Mouse (Mus musculus): ENCODE measurements at regions not wholly inside any gene's neighbourhood (a gene's known extent, or its start where the extent isn't known, plus 50 kb on each side); places are given as distances from the start of the nearest gene placed in this dataset.

DNA sequence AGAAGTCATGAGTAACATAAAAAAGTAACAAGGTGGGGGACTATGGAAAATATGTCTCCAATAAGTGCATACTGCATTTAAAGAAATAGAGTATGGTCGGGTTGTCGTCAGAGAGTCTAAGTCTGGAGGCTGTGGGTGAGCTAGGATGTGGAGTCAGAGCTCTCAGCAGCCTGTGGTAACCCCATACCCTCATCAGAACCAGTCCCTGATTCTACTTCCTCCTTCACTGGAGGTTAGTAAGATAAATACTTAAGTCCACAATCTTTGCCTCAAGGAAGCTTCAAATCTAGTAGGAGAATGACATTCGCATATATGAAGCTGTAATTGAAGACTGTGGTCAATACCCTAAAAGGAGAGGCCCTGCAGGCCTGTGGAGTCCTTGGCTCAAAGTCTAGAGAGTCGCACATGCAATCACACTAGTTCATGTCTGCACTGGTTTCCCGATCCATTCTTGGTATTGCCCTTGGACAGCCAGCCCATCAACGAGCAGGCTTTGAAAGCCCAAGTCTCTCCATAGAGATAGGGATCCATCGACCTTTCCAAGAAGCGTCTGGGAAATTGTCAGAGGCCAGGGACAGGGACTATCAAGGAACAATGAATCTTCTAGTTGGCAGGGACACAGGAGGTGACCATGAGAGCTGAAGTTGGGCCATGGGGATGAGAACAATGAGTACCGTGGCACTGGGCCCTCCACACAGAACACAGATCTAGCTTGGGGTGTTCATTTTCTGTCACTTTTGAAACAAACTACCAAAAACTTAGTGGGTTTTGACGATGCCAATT lies 200.3 kb downstream of the Zfp36l1 start:
- no peak for DNase-seq (ENCODE audit: low spot score in 2 of 2)

DNA sequence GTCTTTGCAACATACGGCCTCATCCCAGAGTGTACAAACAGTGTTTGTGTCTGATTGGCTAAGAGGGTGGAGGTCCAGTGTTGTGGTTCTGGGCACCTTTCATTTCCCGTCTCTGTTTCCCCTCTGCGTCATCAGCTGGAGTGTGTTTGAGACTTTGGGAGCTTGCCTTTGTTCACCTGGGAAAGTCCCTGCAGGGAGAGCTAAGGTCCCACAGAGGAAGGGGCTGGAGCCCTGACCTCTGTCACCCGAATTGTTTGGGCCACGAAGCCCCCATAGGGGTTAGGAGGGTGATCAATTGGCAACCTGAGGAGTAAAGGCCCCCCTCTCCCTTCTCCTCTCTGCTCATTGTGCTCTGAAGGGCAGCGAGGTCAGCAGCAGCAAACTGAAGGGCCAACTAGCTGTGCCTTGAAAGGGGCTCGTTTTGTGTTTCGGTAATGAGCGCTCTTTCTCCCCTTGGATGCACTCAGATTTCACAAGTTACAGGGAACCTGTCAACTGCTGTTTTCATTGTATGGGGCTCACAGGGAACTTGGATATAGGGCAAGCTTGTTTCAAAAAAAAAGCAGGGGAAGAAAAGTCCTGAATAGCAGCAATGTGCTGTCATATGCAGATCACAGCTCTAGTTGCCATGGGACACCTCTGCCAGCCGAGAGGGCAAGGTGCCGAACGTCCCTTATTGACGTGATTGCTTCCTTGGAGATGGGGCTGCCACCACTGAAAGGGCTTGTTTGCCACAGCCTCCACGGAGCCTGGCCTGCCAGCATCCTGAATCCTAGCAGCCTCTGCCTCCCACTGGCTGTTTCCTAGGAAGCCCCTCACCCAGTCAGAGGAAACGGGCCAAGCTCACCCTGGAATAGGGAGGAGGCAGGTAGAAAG lies 201.7 kb downstream of the Zfp36l1 start:
- peak; percentile 52 to 58 for DNase-seq (ENCODE audit: low spot score in 2 of 2)

DNA sequence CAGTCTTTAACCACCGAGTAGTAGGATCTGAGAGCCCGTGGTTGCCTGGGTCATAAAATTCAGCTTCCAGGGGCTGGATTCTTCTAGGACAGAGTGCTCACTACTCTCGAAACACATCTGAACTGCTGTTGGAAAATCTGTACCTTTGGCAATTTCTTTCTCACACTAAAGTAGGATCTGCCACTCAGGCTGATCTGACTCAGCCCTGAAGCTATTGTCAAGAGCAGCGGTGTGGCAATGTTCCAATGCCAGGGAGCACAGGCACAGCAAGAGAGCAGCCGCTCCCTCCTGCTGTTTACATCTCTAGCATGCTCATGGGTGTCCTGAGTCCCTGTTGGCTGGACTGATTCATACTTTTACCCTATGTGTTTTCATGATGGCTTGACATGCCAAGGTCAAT lies 205.2 kb downstream of the Zfp36l1 start:
- DNase-seq (ENCODE audit: low spot score in 2 of 2) = no peak

DNA sequence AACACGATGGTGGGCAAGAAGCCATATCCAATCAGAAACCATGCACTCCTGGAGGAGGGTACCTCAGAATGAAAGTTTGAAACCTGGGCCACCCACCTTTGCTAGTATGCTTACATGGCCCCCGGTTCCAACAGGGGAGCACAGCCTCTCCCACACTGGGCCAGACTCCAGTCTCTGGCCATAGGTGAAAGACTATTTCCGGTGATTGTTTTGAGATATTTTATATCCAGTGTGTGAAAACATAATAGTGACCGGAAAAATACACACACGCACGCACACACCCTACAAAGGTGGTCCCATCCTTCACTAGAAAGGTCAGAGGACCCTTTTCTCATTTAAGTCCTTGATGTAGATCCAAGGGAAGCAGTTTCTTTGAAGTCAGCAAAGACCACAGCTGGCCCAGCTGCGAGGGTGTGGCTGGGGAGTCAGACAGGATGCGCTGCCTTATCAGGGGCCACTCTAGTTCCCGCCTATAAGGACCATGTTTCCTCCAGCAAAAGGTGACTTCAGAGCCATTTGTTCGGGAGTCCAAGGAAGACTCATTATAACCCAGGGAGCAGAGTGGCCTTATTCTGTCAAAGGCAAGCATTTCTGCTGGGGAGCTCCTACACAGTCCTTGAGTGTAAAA lies 206.0 kb downstream of the Zfp36l1 start:
- no peak for DNase-seq (ENCODE audit: low spot score in 2 of 2)

DNA sequence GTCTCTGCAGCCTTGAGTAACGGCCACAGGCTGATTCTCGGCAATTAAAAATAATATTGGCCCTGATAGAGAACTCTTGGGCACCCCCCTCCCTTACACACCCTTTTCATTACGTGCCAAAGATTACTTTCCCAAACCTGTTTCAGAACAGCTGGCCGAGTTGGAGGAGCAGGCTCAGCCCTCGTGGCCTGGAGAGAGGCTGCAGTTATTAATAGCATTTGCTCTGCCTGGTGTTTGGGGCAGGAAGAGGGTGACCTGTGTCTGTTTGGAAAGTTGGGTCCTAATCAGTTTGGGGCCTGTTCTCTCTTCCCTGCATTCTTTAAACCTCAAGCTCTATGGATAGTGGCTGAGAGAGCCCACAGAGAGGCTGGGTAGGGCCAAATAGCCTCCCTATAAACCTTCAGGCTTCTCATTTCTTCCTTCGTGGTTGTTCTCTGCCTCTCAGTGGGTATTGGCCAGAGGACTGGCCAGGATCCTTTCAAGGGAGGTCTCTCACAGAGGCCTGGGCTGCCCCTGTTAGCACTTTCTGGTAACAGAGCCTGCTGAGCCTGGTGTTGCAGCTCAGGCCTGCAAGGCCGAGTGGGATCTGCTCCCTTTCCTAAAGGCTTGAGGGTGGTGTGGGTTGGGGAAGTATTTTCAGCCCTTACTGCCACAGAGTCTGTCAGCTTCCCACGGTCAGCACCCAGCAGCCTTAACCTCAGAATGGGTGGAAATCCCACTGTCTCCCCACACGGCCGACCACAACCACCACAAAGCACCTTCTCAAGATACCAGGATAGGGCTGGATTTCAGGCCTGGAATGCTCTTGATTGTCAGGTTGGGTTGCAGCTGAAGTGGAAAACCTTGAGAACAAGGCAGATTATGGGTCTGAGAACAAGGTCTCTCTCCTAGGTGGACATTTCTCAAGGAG lies 206.7 kb downstream of the Zfp36l1 start:
- no peak for DNase-seq (ENCODE audit: low spot score in 2 of 2)

DNA sequence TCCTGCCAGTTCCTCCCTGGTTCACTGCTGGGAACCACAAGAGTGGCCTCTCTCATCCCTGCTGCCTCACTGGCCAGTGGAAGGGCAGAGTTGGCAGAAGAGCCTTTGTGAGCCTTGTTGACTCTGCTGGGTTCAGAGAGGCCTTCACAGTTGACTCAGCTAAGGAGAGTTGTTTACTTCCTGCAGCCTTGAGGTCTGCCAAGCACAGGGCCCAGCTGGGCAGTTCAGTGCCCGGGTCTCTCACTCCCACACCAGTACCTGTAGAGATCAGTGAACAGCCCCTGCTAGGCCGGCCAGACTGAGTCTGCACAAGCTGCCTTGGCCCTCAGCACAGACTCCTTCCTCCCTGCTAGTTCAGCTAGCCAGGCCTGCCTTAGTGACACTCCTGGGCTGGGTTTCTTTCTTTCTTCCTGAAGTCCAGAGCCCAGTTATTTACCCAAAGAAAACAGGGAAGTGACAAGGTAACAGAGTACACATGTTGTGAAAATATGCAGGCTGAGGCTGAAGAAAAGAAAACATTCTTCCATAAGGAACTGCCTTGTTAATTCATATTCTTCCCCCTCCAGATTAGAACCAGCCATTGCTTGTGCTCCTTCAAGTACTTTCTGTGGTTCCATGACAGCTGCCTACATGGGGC lies 207.8 kb downstream of the Zfp36l1 start:
- no peak for DNase-seq (ENCODE audit: low spot score in 2 of 2)

DNA sequence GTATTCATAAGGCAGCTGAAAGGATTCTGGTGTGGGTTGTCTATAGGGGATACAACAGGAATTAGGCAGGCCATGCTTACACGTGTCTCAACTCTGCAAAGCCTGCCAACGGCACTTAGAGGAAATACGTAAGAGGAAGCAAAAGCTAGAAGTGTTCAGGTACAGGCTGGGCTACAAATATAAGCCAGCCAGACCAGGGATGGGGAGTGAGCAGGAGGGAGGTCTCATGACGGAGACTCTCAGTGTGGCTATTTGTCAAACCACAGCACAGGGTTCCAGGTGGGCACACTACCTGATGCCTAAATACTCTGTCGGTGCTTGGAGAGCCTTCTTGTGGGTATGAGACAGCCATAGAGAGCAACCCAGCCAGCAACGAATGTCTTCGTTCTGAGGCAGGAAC lies 210.1 kb downstream of the Zfp36l1 start:
- DNase-seq (ENCODE audit: low spot score in 2 of 2) = no peak

DNA sequence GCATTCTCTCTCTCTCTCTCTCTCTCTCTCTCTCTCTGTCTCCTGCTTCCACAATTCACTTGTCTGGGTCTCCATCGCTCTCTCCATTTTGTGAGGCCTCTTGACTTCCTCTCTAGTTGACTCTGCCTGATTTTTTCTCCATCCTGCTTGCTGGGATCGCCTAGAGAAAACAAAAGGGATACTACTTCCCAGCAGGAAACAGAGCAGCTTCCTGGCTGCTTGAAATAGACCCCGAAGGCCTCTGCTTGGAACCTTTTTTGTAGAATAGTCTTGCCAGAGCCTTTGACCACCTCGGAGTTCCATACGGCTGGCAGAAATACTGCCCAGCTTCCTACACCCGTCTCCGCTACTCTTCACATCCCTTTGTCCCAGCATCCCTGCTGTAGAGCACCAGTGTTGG lies 210.7 kb downstream of the Zfp36l1 start:
- no peak for DNase-seq (ENCODE audit: low spot score in 2 of 2)

DNA sequence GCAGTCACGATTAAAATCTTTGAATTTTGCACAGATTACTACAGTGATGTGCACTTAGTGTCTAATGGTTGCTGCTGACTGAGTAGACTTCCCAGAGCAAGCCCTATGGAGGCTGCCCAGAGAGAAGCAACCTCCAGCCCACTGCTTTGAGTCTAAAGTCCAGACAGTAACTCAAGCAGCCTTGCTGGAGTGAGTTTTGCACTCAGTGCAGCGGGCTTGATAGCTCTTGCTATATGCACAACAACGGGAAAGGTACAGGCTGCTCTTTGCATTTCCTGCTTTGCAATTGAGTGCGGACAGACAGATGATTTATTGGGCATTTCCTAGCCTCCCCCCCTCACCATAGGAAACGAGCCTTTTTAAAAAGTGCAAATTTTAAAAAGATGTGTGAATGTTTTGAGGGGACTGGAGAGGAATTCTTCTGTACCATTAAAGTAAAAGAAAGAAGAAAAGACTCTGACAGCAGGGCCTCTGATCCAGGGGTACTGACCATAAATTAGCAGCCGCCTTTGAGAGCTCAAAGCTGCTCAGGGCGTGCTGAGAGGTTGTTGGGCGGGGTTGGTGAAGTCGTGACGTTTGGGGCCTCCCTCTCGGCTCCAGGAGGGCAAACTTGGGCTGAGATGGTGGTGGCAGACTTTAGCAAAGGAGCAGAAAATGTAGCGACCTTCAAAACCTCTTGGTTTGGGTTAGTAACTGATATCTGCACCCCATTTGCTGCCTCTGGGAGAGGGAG lies 214.4 kb downstream of the Zfp36l1 start:
- no peak for DNase-seq (ENCODE audit: low spot score in 2 of 2)

DNA sequence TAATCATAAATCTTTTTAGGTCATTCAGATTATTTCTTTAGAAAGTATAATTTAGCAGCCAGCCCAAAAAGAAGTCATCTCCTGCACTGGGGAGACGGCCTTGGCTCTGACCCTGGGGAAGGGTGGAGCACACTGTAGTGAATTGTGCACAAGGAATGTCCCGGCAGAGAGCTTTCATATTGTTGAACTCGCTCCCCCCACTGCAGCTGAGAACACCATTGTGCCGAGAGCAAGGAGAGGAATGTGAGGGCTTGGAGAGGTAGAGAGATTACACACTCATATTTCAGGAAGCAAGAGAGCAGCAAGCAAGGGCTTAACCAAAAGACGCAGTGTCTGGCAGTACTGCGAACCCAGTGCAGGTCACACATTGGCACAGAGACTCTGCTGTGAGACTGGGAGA lies 216.8 kb downstream of the Zfp36l1 start:
- no peak for DNase-seq (ENCODE audit: low spot score in 2 of 2)

DNA sequence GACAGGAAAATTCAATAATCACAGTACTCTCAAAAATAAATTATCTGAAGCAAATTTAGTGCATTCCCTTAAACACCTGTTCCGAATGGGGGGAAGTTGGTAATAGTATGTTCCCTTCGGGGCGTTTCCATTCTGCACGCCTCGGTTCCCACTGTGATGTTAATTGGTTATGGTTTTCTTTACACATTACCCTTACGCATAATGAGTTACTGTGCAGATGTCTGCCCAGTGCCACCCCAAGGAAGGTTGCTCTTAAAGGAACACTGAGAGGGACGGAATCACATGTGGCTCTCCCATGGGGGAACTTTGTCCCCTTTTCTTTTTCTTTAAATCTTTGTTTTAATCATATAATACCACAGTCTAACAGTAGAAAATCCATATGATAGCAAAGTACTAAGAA lies 217.5 kb downstream of the Zfp36l1 start:
- DNase-seq (ENCODE audit: low spot score in 2 of 2) = no peak

DNA sequence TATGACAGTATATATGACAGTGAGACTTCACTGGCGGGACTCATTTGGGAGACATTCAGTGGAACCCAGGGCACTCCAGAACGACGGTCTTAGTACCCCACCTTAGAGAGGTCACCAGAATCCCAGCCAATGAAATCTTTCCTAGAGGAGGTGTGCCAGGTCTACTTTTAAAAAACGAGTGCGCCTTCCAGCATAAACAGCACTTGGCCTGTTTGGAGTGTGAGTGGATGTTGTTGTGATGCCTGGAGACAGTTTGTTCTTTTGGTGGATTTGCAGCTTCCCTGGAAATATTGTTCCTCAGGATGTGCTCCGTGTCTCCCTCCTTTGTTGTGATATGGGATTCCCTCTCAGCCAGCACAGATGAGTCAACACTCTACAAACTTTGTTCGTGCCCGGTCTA lies 219.9 kb downstream of the Zfp36l1 start:
- no peak for DNase-seq (ENCODE audit: low spot score in 2 of 2)

DNA sequence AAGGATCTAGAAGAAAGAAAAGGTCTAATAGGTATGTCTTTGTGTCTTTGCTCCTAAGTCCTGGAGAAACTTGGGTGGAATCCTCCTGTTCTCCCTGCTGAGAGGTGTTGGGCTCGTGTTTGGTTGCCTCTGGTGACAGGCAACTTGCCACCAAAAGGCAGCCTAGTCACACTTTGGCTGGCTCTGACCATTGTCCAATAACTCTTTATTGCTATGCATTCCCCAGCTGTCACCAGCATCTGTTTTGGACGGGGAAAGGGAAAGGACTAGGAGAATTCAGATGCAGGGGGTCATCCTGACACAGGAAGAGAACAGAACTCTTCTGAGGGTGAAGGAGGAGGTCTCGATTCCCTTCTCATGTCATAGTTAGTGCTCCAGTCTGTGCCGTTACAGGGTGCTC lies 220.9 kb downstream of the Zfp36l1 start:
- DNase-seq (ENCODE audit: low spot score in 2 of 2) = no peak

DNA sequence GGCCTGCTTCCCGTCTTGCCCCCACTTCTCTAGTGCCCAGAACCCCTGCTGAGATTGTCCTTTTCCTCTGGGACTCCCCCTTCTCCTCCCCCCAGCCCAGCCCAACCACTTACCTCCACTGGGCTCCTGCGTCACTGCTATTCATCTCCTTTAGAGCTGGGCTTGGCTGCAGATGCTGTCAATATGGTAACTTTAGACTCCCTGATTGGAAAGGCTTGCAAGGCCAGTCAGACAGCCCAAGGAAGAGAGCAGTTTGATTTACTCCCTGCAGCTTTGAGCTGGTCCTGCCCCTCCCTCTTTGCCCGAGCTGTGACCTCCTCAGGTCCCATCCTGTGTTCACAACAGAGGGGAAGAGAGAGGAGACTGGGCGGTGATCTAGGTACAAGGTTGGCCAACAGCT lies 221.9 kb downstream of the Zfp36l1 start:
- DNase-seq (ENCODE audit: low spot score in 2 of 2) = no peak

DNA sequence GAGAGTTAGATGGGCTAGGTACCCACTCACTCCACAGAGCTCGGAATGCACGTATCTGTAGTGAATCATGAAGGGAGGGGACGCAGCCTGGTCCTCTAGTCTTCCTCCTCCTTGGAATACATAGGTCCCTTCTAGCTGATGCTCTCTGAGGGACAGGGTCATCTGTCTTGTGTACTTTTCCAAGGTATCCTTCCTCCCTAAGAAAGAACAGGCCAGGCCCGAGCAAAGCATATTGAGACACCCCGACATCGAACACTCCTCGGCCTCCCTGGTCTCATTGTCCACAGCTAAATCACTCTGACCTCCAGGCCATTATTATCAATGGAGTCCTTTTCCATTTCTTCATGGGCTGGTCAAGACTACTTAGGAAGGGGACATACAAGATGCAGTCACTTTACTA lies 222.5 kb downstream of the Zfp36l1 start:
- DNase-seq (ENCODE audit: low spot score in 2 of 2) = no peak

DNA sequence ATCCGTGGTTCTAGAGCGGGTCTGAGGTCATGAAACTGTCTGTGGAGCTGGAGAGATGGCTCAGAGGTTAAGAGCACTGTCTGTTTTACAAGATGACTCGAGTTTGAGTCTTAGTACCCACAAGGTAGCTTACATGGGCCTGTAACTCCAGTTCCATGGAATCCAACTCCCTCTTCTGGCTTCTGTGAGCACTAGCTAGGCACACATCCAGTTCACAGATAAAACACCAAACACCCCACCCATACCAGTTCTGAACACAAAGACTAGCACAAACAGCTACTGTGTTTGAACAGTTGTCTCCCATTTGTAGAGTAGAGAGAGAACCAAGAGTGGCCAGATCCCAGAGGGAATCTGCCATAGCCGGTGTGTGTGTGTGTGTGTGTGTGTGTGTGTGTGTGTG lies 224.0 kb downstream of the Zfp36l1 start:
- no peak for DNase-seq (ENCODE audit: low spot score in 2 of 2)

DNA sequence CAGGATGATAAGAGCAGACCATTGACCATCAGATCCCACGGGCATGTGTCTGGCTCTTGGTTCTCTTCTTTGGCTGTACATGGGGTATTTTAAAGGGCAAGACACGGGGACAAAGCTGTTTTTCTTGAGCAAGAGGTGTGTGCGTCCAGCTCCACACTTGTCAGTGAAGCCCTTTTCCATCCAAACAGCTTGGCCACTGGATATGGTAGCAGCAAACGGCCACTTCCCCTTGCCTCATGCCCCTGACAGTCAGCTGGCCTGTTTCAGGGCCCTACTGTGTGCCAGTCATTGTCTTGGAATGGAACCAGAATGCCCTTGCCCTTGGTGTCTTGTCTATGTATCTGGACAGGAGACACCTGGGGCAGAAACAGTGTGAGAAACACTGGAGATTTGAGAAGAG lies 224.7 kb downstream of the Zfp36l1 start:
- no peak for DNase-seq (ENCODE audit: low spot score in 2 of 2)

DNA sequence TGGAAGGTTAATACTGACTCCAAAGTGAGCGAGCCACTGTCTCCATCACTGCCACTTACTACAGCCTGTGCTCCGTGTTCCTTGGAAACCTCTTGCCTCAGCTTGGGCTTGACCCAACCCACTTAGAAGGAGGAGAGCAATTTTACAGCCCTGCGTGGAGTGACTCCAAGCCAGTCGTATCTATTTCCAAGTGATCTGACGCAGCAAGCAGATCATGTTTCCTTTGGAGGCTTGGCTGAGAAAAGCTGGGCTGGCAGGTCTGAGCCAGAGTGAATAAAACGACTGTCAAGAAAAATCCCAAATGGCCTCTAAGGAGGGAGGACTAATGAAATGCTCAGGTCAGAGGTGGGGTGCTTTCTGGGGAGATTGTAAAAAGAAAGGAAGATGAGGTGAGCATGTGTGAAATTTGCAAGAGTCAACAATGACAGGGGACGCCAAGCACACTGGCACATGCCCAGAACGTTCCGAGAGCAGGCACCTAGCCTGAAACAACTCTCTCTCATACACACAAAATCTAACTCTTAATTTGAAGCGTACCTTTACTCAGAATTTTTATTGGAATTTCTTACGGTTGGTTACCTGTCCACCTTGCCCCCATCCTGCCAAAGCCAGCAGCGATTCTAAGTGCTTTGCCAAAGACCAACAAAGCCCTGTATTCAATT lies 225.5 kb downstream of the Zfp36l1 start:
- DNase-seq (ENCODE audit: low spot score in 2 of 2) = no peak

DNA sequence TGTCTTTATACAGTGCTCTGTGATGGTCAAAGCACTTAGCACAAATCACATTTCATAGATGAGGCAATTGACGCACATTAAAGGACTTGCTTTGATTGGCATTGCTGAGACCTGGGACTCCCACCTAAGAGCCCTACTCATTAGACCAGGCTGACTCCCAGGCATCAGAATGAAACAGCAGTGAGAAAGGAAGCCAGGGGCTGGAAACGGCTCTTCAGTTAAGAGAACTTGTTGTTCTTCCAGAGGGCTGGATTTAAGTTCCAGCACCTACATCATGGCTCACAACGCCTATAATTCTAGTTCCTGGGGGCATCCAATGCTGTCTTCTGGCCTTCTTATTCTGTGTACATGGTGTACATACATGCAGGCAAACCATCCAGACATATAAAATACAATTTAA lies 226.3 kb downstream of the Zfp36l1 start:
- no peak for DNase-seq (ENCODE audit: low spot score in 2 of 2)

DNA sequence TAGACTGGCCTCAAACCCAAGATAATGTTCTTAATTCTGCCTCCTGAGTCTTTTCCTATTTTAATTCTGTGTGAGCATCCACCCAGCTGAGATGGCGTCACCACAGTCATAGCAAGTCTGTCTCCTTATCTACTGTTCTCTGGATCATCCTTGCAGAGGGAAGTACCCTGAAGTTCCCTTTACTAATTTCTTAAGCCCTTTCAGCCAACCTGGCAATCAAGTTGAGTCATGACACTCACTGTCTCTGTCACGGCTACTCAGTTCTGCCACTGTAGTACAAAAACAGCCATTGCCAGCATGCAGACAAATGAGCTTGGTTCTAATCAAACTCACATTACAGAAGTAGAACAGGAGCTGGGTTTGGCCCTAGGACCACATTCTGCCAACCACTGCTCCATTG lies 227.5 kb downstream of the Zfp36l1 start:
- no peak for DNase-seq (ENCODE audit: low spot score in 2 of 2)
